Mouse (Mus musculus) CD8-positive naive resting alpha-beta T cell, adult 2 months (primary cell): Measurements from ENCODE around the gene Rrad.
"Not testable (repeated sequence)": the region's sequence is repeated elsewhere in the genome, so short reads cannot be mapped to it uniquely, and the experiment has no call there.

ENCODE experiments used
- DNase-seq, 2 experiments: peaks; one replicate each; pipeline ENCODE4 v3.0.0; 2022; ENCODE audit warnings: low read depth in 2 of 2, low spot score in 2 of 2

Rrad gene

DNA sequence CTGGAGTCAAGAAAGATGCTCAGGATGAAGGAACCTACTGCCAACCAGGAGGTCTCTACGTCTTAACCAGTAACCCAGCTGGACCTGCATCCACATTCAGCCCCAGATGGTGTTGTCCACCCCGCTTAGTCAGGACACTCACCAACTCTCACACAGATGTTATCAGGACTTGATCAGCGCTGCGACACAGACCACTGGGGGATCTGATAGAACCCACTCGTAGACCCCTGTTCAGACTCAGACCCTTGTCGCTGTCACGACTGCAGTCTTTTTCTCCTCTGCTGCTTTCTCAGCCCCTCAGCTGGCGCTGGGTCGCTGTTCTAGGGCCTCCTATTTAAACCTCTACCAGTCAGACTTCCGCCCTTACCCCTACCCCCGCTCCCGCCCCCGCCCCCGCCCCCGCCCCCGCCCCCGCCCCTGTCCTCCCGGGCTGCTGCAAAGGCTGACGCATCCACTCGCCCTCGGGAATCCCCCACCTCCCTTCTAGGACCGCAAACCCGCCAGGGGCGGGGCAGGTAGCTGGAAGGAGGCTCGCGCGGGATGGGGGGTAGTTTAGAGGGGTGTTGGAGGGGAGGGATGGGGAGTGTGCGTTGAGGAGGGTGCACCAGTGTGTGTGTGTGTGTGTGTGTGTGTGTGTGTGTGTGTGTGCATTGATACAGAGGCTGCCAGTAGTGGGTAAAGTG is at the start of gene Rrad:
TSS of gene Rrad (minus strand) at position 347 of the 683 bp plus-strand sequence.
- peak; percentile 90 to 91 for DNase-seq

GRCm38 (mm10) chr8:104655614-104656013 is 24.5 kb upstream of the Rrad start:
- DNase-seq = no peak

- DNase-seq = peak; percentile 84 to 87
Observed at GRCm38 (mm10) chr8:104654984-104655383, 23.9 kb upstream of the Rrad start.

DNA sequence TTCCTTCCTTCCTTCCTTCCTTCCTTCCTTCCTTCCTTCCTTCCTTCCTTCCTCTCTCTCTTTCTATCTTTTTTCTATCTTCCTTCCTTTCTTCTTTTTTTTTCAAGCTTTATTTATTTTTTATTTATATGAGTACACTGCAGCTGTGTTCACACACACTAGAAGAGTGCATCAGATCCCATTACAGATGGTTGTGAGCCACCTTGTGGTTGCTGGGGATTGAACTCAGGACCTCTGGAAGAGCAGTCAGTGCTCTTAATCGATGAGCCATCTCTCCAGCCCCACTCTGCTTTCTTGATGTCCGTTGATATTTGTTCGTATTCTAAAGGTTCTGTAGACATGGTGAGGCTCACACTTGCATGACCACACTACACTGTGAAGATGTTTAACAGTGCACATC is 13.1 kb upstream of the Rrad start:
- DNase-seq = not testable (repeated sequence)

- DNase-seq = no peak
Observed at GRCm38 (mm10) chr8:104642324-104642654, 11.2 kb upstream of the Rrad start.

GRCm38 (mm10) chr8:104641426-104642323 is 10.5 kb upstream of the Rrad start, which contains the start of gene Ciao2b:
TSS of gene Ciao2b (minus strand) at chr8:104641965.
- peak; percentile 66 to 70 for DNase-seq

GRCm38 (mm10) chr8:104640831-104641370 is 9.8 kb upstream of the Rrad start:
- DNase-seq = no peak

GRCm38 (mm10) chr8:104640241-104640640 is 9.1 kb upstream of the Rrad start:
- DNase-seq = peak in 1 of 2 experiments; percentile 0

DNA sequence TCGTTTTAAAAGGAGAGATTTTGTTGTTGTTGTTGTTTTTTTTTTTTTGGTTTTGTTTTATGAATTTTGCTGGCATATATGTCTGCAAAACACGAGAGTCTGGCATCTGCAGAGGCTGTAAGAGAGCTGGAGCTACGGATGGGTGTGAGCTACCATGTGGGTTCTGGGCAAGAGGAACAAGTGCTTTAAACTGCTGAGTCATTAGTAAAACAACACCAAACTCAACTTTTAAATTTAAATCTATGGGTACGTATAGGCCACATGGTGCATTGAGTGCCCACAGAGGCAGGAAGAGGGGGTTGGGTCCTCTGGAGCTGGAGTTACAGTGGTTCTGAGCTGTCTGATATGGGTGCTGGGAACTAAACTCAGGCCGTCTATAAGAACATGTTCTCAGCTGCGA is 6.9 kb upstream of the Rrad start:
- DNase-seq = no peak

DNA sequence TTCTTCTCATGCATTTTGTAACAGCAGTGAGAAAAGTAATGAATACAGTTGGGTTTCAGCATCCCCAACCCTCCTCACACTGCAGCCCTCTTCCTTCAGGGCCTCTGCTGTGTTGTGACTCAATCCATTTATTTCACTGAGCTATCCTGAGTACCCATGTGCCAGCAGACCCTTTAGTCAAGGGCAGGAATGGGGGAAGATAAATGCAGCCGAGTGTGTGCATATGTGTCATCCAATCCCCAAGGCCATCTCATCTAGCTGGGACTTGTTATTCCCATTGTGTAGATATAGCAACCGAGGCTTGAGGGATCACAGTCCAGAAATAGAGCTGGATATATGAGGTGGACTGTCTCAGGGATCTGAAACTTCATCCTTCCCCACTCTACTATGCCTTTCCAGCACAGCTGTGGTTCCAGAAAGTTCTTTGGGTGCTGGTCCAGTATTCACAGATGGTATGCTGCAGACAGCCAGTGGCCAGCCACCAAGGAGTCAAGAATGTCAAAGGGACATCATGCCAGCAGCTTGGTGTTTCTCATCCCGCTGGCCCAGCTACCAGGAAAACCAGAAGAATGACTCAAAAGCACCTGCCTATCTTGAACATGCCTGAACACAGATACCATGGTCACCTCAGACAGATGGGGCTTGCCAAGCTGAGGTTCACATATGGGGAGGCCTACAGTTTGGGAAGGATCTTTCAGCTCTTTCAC is 4.0 kb upstream of the Rrad start:
- no peak for DNase-seq

- DNase-seq = no peak
Observed at GRCm38 (mm10) chr8:104633156-104633744, 2.1 kb upstream of the Rrad start.

- DNase-seq = peak; percentile 18 to 34
Observed at GRCm38 (mm10) chr8:104632486-104632885, 1.4 kb upstream of the Rrad start.

- DNase-seq = peak in 1 of 2 experiments; percentile 24
Observed at GRCm38 (mm10) chr8:104631975-104632374, 848 bp upstream of the Rrad start.

- peak; percentile 19 to 25 for DNase-seq
Observed at GRCm38 (mm10) chr8:104630574-104630973, 553 bp downstream of the Rrad start.

DNA sequence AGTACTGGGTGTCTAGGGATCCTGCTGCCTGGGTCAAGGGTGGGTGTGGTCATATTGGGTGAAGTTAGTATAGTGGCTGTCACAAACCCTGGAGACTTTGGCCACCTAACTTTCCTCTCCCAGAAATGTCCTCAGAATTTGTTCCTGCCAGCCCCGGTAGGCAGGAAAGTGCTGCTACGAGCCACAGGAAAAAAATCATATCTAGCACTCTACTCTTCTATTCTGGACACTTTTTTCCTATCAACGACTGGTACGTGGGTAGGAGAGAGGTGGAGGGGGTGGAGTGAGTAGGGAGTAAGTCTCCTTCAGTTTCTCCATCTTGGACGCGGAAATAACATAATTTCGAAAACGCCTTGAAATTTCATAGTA is 1.0 kb downstream of the Rrad start:
- DNase-seq = no peak

DNA sequence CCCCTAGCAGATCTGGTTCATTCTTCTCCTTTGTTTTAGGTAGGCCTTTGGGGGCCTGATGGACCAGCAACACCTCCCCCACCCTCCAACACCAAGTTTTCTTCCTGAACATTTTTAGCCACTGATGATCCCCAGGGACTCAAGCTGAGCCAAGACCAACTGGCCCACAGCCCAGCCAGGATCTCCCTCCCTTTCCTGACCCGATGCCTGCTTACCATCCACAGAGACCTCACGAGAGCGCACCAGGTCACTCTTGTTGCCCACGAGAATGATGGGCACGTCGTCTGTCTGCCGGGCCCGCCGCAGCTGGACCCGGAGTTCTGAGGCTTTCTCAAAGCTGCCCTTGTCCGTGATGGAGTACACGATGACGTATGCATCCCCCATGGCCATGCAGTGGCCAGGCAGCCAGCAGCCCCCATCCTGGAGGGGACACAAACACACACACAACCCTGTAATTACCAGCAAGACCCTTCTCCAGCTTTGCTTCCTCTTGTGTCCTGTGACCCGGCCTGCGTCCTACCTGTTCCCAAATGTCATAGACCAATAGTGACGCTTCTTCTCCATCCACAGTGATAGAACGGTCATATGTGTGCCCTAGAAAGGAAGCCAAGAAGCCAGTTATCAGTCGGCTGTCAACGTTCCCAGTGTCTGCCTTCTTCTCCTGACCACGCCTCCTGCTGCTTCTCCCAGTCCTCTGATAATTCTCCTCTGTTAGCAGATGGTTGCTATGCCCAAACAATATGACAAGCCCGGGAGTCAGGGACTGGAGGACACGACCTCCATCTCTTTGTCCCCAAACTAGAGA is 1.6 kb downstream of the Rrad start:
- DNase-seq = no peak

DNA sequence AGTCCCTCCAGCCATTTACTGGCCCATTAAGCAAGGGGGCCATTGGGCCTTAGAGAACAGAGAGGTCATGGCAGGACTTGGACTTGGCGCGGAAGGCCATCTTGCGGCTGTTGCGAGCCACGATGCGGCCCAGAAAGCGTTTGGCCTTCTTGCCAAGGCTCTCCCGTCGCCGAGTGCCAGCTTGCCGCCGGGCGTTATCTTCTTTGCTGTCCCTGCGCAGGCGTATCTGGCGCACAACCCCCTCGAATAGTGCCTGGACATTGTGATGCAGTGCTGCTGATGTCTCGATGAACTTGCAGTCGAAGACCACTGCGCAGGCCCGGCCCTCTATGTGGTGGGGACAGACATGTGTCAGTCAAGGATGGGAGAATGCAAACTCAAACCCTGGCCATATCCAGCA is 2.7 kb downstream of the Rrad start:
- DNase-seq = no peak

DNA sequence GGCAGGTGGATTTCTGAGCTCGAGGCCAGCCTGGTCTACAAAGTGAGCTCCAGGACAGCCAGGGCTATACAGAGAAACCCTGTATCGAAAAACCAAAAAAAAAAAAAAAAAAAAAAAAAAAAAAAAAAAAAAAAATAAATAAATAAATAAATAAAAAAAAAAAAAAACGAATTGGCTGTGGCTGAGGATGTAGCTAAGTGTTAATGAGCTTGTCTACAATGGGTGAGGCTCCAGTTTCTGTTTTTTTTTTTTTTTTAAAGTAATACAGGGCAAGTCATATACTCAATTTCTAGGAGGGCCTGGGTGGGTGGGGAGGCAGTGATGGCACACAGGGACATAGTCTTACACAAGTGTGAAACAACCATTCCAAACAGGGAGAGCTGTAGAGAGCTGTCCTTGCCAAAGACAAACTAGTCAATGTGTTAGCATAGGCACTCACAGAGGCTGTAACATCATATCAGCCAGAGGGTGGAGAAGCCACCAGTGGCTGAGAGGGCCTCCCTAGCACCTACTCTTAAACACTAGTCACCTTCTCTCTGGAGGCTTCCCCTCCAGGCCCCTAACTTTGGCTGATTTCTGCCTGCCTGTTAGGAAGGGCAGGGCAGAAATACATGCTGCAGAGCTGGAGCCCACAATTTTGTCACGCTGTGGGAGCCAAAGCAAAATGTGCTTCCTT is 3.9 kb downstream of the Rrad start:
- DNase-seq = no peak

DNA sequence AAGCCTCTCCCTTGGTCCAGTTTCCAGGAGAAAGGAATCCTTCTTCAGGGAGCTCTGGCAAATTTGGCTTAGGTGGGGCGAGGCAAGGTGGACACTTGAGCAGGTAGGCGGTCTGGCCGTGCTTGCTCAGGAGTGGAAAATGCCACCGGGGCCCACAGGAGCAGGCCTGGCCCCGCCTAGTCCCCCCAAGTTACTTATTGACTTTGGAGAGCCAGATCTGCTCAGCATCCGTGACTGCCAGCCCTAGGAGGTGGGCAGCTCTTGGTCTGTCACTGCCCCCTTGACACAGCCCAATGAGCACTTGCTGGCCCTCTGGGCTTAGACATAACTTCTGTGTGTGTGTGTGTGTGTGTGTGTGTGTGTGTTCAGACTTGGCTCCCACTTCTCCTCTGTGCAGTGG is 7.0 kb downstream of the Rrad start, which contains the start of gene Cdh16:
TSS of gene Cdh16 (minus strand) at position 236 of the 400 bp plus-strand sequence.
- no peak for DNase-seq

- DNase-seq = no peak
Observed at GRCm38 (mm10) chr8:104620765-104621164, 10.4 kb downstream of the Rrad start.
